Mouse (Mus musculus): ENCODE data around the gene Lgals7. TPM values are rescaled to one million over a fixed set of nuclear protein-coding genes. Genes with fewer than 3 reads are reported as not detected.
"Not testable (repeated sequence)": the region's sequence is repeated elsewhere in the genome, so short reads cannot be mapped to it uniquely, and the experiment has no call there.

Lgals7 gene
- polyA plus RNA-seq, 1 experiment from 2014 or later, result 4.2 TPM

DNA sequence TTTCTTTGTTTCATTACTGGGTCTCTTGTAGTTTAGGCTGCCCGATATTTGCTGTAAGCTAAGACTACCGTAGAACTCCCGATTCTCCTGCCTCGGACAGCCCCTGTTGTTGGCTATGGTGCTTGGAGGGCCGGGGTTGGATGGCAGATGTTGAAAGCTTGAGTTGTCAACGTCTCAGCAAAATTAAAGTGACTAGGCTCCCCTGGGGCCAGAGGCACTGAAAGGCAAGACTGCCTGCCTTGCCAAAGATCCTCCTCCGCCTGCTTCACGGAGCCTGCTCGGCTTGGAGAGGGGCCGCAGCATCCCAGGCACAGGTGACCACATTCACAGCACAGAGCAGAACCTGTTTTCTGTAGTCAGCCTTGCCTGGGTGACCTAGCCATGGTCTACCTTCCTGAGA is 16.9 kb downstream of the Lgals7 start:
- no peak overlapping the region for H3K4me3 ChIP-seq
- 56% methylated on average over 10 of the region's 10 CpGs for WGBS
- peaks cover 2% of the 10 kb centered on the region; the same call in 1 of the 2 replicates for H3K4me1 ChIP-seq
- H3K36me3 ChIP-seq, result no peaks in the 10 kb centered on the region
- H3K9ac ChIP-seq, result no peak overlapping the region
- H3K9me3 ChIP-seq, result no peaks in the 10 kb centered on the region
- H3K27ac ChIP-seq, result no peak overlapping the region
- no peak for ATAC-seq (ENCODE audit: insufficient number of reproducible peaks, insufficient read depth, low FRiP score, low TSS enrichment)
- no peak overlapping the region for H3K4me2 ChIP-seq (replicated peaks)
- no peaks in the 10 kb centered on the region for H3K27me3 ChIP-seq

- Histone ChIP-seq H3K4me1 (peaks cover 2% of the 10 kb centered on the region; the same call in 1 of the 2 replicates), H3K4me3 (no peak within 1 kb of the TSS), H3K27ac (no peak within 1 kb of the TSS), H3K9me3 (no peaks in the 10 kb centered on the region), H3K9ac (no peak within 1 kb of the TSS; the same call in 1 of the 2 replicates), H3K4me2 (replicated peaks) (no peak within 1 kb of the TSS), H3K36me3 (no peaks in the 10 kb centered on the region), H3K27me3 (no peaks in the 10 kb centered on the region)
- no peak for ATAC-seq (ENCODE audit: insufficient number of reproducible peaks, insufficient read depth, low FRiP score, low TSS enrichment)
- WGBS, result 40% methylated on average over 13 of the region's 13 CpGs
Observed at GRCm38 (mm10) chr7:28881199-28881598, 17.5 kb downstream of the Lgals7 start, which contains the start of gene Capn12. TSS of gene Capn12 (plus strand) at chr7:28881422.

DNA sequence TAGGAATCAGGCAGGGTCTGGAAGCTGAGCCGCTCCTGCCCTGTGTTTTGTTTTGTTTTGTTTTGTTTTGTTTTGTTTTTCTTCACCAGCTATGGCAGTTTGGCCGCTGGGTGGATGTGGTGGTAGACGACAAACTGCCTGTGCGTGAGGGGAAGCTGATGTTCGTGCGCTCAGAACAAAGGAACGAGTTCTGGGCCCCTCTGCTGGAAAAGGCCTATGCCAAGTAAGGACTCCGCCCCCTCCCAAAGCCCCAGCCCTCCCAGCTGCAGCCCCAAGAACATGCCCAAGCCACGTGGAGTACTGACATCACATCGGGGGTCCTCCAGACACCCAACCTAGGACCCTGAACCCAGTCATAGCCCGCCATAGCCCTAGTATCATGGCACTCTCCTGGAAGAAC is 19.4 kb downstream of the Lgals7 start:
- ATAC-seq (ENCODE audit: insufficient number of reproducible peaks, insufficient read depth, low FRiP score, low TSS enrichment), result no peak
- H3K4me3 ChIP-seq, result no peak overlapping the region
- H3K9me3 ChIP-seq, result no peaks in the 10 kb centered on the region

DNA sequence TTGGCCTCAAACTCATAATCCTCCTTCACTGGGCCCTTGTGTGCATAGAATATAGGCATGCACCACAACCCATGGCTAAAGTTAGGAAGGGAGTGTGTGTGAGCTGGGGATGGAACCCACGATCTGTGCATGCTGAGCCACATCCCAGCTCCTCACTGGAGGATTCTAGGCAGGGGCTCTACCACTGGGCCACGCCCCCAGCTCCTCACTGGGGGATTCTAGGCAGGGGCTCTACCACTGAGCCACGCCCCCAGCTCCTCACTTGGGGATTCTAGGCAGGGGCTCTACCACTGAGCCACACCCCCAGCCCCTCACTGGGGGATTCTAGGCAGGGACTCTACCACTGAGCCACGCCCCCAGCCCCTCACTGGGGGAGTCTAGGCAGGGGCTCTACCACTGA is 20.1 kb downstream of the Lgals7 start:
- H3K36me3 ChIP-seq; ATAC-seq (ENCODE audit: insufficient number of reproducible peaks, insufficient read depth, low FRiP score, low TSS enrichment); H3K4me1 ChIP-seq; H3K9me3 ChIP-seq; H3K4me3 ChIP-seq; H3K4me2 ChIP-seq (replicated peaks); H3K9ac ChIP-seq; H3K27ac ChIP-seq: not testable (repeated sequence)
- WGBS, result 89% methylated on average over 4 of the region's 4 CpGs
- H3K27me3 ChIP-seq, result peaks cover 17% of the 10 kb centered on the region

More for the DNA sequence above, 19.4 kb downstream of the Lgals7 start:
- WGBS, result 79% methylated on average over 11 of the region's 11 CpGs
- Histone ChIP-seq H3K27ac (no peak overlapping the region), H3K4me2 (replicated peaks) (no peak overlapping the region), H3K9ac (no peak overlapping the region), H3K4me1 (peaks cover 2% of the 10 kb centered on the region; the same call in 1 of the 2 replicates), H3K27me3 (peaks cover 10% of the 10 kb centered on the region), H3K36me3 (no peaks in the 10 kb centered on the region)

DNA sequence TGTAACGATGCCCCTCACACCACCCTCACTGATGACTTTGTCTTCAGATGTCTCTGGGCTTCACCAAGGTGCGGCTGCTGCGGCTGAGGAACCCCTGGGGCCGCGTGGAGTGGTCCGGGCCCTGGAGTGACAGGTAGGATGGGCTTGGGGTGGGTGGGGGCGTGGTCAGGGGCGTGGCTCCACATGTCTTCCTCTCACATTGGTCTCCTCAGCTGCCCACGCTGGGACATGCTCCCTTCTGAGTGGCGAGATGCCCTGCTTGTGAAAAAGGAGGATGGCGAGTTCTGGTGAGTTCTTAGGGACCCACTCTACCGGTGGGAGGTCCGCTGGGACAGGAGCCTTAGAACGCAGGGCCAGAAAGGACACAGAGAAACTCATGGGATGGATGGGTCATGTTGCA is 22.8 kb downstream of the Lgals7 start:
- Histone ChIP-seq H3K4me1 (peaks cover 7% of the 10 kb centered on the region; the same call in 1 of the 2 replicates), H3K9ac (no peak overlapping the region), H3K27ac (no peak overlapping the region), H3K36me3 (0 out of 2 replicates have a peak, but pooled peaks cover 8% of the 10 kb centered on the region), H3K9me3 (no peaks in the 10 kb centered on the region), H3K4me3 (no peak overlapping the region), H3K4me2 (replicated peaks) (no peak overlapping the region), H3K27me3 (peaks cover 33% of the 10 kb centered on the region)
- WGBS, result 24% methylated on average over 14 of the region's 14 CpGs
- ATAC-seq (ENCODE audit: insufficient number of reproducible peaks, insufficient read depth, low FRiP score, low TSS enrichment), result no peak

DNA sequence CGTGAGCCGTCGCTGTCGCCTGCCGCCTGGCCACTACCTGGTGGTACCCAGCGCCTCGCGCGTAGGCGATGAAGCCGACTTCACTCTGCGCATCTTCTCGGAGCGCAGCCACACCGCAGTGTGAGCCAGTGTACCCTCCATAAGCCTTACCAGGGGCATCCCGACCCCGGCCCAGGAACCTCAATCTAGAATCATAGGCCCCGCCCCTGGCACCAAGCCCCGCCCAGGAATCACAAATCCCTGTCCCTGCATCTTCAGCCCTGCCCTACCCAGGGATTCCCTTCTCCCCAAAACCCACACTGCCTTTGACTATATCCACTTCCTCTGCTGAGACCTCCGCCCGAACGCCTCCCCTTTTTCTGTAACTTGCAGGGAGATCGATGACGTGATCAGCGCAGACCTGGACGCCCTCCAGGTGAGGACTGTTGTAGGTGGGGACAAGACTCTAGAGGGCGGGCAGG is 25.1 kb downstream of the Lgals7 start:
- WGBS, result 2% methylated on average over 27 of the region's 27 CpGs
- Histone ChIP-seq H3K9ac (peak overlapping the region; percentile 42), H3K4me3 (peak overlapping the region; percentile 40), H3K36me3 (peaks cover 27% of the 10 kb centered on the region), H3K27me3 (peaks cover 33% of the 10 kb centered on the region), H3K9me3 (no peaks in the 10 kb centered on the region), H3K27ac (no peak overlapping the region), H3K4me1 (peaks cover 6% of the 10 kb centered on the region; the same call in 1 of the 2 replicates), H3K4me2 (replicated peaks) (peak overlapping the region; percentile 64)
- ATAC-seq (ENCODE audit: insufficient number of reproducible peaks, insufficient read depth, low FRiP score, low TSS enrichment), result no peak

DNA sequence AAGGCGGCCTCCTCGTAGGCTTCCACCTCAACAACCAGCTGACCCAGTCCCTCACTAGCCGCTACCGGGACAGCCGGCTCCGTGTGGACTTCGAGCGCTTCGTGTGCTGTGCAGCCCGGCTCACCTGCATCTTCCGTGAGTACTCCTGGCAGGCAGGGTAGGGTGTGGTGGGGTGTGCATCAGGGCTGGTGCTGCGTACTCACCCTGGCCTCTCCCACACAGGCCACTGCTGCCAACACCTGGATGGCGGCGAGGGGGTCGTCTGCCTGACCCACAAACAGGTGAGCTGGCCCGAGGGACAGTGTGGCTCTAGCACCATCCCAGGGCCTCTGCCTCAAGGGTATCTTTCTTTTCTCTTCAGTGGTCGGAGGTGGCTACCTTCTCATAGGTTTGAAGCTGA is 28.9 kb downstream of the Lgals7 start:
- Histone ChIP-seq H3K36me3 (peaks cover 66% of the 10 kb centered on the region), H3K9me3 (no peaks in the 10 kb centered on the region), H3K4me3 (no peak overlapping the region), H3K27ac (no peak overlapping the region), H3K9ac (no peak overlapping the region), H3K4me2 (replicated peaks) (no peak overlapping the region), H3K4me1 (peaks cover 6% of the 10 kb centered on the region; the same call in 1 of the 2 replicates), H3K27me3 (peaks cover 28% of the 10 kb centered on the region)
- WGBS, result 97% methylated on average over 17 of the region's 17 CpGs
- ATAC-seq (ENCODE audit: insufficient number of reproducible peaks, insufficient read depth, low FRiP score, low TSS enrichment), result no peak

GRCm38 (mm10) chr7:28893643-28894265 is 30.1 kb downstream of the Lgals7 start:
- ATAC-seq (ENCODE audit: insufficient number of reproducible peaks, insufficient read depth, low FRiP score, low TSS enrichment), result no peak
- WGBS, result 51% methylated on average over 7 of the region's 7 CpGs
- Histone ChIP-seq H3K9me3 (no peaks in the 10 kb centered on the region), H3K27ac (no peak overlapping the region), H3K4me1 (peaks cover 3% of the 10 kb centered on the region; the same call in 1 of the 2 replicates), H3K9ac (no peak overlapping the region), H3K36me3 (peaks cover 78% of the 10 kb centered on the region), H3K27me3 (peaks cover 16% of the 10 kb centered on the region), H3K4me3 (no peak overlapping the region), H3K4me2 (replicated peaks) (no peak overlapping the region)

DNA sequence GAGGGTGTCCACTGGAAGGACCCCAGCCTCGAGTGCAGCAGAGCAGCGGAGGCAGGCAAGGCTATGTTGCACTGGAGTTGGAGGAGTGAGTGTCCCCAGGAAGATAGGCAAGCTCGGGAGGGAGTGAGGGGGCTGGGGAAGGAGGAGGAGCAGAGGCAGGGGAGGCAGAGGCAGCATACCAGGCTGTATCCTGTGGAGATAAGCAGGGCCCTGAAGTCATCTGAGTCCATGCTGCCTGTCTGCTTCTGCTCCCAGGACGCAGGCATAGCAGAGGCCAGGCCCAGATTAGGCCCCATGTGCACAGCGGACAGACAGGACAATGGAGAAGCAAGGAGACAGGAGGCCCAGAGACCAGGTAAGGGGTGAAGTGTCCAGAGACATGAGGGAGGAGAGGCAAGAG is 31.3 kb downstream of the Lgals7 start:
- Histone ChIP-seq H3K4me3 (no peak overlapping the region), H3K36me3 (peaks cover 89% of the 10 kb centered on the region), H3K27me3 (peaks cover 4% of the 10 kb centered on the region), H3K4me2 (replicated peaks) (no peak overlapping the region), H3K9me3 (no peaks in the 10 kb centered on the region), H3K9ac (no peak overlapping the region), H3K27ac (peak overlapping the region; percentile 18; the same call in 1 of the 2 replicates), H3K4me1 (no peaks in the 10 kb centered on the region)
- 56% methylated on average over 5 of the region's 5 CpGs for WGBS
- no peak for ATAC-seq (ENCODE audit: insufficient number of reproducible peaks, insufficient read depth, low FRiP score, low TSS enrichment)

GRCm38 (mm10) chr7:28897661-28898060 is 34.0 kb downstream of the Lgals7 start:
- WGBS, result 96% methylated on average over 6 of the region's 6 CpGs
- Histone ChIP-seq H3K9ac (no peak overlapping the region), H3K4me1 (no peaks in the 10 kb centered on the region), H3K27ac (no peak overlapping the region), H3K27me3 (no peaks in the 10 kb centered on the region), H3K36me3 (peaks cover 96% of the 10 kb centered on the region), H3K4me2 (replicated peaks) (no peak overlapping the region), H3K4me3 (no peak overlapping the region), H3K9me3 (no peaks in the 10 kb centered on the region)
- no peak for ATAC-seq (ENCODE audit: insufficient number of reproducible peaks, insufficient read depth, low FRiP score, low TSS enrichment)

DNA sequence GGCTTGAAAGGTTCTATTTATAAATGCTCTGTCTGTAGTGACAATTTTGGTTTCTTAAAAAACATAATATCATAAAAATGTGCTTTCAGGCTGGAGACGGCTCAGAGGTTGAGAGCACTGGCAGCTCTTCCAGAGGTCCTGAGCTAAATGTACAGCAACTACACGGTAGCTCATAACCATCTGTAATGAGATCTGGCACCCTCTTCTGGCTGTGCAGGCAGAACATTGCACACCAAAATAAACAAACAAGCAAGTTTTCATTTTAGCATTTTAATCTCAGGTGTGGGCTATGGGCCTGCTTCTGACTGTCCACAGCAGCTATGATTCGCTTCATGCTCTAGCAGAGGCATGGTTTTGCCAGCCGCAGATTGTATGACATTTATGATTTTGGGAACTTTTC is 36.3 kb downstream of the Lgals7 start:
- Histone ChIP-seq H3K27ac (no peak overlapping the region), H3K27me3 (no peaks in the 10 kb centered on the region), H3K9me3 (no peaks in the 10 kb centered on the region), H3K4me1 (no peaks in the 10 kb centered on the region), H3K4me3 (no peak overlapping the region), H3K36me3 (peaks cover 99% of the 10 kb centered on the region), H3K4me2 (replicated peaks) (no peak overlapping the region), H3K9ac (no peak overlapping the region)
- WGBS, result 85% methylated on average over 4 of the region's 4 CpGs
- ATAC-seq (ENCODE audit: insufficient number of reproducible peaks, insufficient read depth, low FRiP score, low TSS enrichment), result no peak

Data from embryonic facial prominence, embryonic 12.5 days (tissue).